Mouse (Mus musculus) kidney, adult 2 months (tissue): ENCODE data around the gene Nit2.

Experiments
- CTCF ChIP-seq: fragments of 200-500 bp; conservative IDR thresholded peaks from 2 replicates; pipeline ENCODE4 v1.5.1; 2011; ENCODE audit warnings: low read depth, mild to moderate bottlenecking, control low read depth, low read length, moderate library complexity, mixed read lengths; ENCODE audit not compliant: insufficient read depth, insufficient read length
- POLR2A ChIP-seq: fragments of 200-500 bp; IDR thresholded peaks from one replicate; pipeline ENCODE4 v1.6.1; 2011; ENCODE audit warnings: low read depth, low read length, control low read depth

DNA sequence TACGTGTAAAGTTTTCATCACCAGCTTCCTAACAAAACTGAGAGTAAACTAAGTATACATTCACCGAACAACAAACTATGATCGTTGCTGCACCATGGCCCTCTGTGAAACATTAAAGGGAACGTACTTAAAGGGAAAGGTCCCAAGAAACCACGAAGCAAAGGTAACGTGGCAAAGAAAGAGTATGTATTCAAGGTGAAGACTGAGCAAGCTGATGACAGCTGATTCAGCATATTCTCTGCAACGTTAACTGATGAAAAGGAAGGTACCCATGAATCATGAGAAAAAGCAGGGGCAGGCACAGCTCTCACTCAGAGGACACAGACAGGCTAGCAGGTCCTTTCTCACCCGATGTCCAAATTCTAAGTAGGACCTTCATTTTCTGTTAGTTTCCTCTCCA lies 23.2 kb upstream of the Nit2 start:
- TF ChIP-seq CTCF (no peak), POLR2A (no peak)
